Mouse (Mus musculus): ENCODE results near the gene Cdc6.

- TF ChIP-seq ELF1 (IDR thresholded peaks at IDR 0.05; ENCODE audit: low read depth, low read length) (no peak), SIN3A (IDR thresholded peaks at IDR 0.05; ENCODE audit: low read length) (no peak), EP300 (IDR thresholded peaks at IDR 0.05; ENCODE audit: low read length) (no peak), CTCF (conservative IDR thresholded peaks at IDR 0.05 in 1 of 2, IDR thresholded peaks at IDR 0.05 in 1 of 2; ENCODE audit: low read depth in 2 of 2, low read length in 2 of 2) (no peak), MAX (IDR thresholded peaks at IDR 0.05; ENCODE audit: low read length) (no peak), GABPA (IDR thresholded peaks at IDR 0.05; ENCODE audit: insufficient replicate concordance, low read depth, low read length) (no peak)
Observed at GRCm38 (mm10) chr11:98949958-98950460, 42.4 kb downstream of the Cdc6 start.
